Comparison of ENCODE assay signal across 9 mouse cellular contexts in genomic region chr17:86231741-86232179, GRCm38 (mm10).
DNase-seq lines count a peak whose midpoint lies in the region; ATAC-seq and TF ChIP-seq lines count a peak whose summit lies in the region.
"Had no signal": no experiment of that assay in that cellular context is flagged by ENCODE, and none has a peak within 500 bp of the region (broad histone marks: within the 10 kb centered on the region; RNA-seq: fewer than 3 reads in every experiment).

No protein-coding gene starts in this region.

- ATAC-seq in heart, embryonic 12.5 days (ENCODE audit: insufficient number of reproducible peaks, low FRiP score): peak; percentile 23; the same call in 1 of the 2 replicates
- ATAC-seq in inflammation-experienced regulatory T-cells, adult 6 months: no peak

- H3K9ac ChIP-seq in heart, embryonic 12.5 days: no peak overlapping the region
- H3K9ac ChIP-seq in heart, adult 2 months (ENCODE audit: low read depth, low read length): no peak overlapping the region
- H3K9ac ChIP-seq: limb, embryonic 12.5 days had no signal

- TF ChIP-seq POLR2A in heart, adult 2 months (IDR thresholded peaks at IDR 0.05; ENCODE audit: insufficient read depth, low read depth, low read length): no peak

- TF ChIP-seq EP300 in heart, adult 2 months (IDR thresholded peaks at IDR 0.05; ENCODE audit: insufficient read depth, low read depth, low read length): no peak

- peaks cover 26% of the 10 kb centered on the region for H3K4me1 ChIP-seq in heart, embryonic 12.5 days (replicated peaks)
- H3K4me1 ChIP-seq in heart, adult 2 months (ENCODE audit: control insufficient read depth, insufficient read depth, low read length): peaks cover 18% of the 10 kb centered on the region

- no peaks in the 10 kb centered on the region for H3K27me3 ChIP-seq in heart, embryonic 12.5 days (replicated peaks)
- H3K27me3 ChIP-seq in heart, adult 2 months (ENCODE audit: control insufficient read depth, insufficient read depth, low read length): no peaks in the 10 kb centered on the region
- H3K27me3 ChIP-seq: limb, embryonic 12.5 days had no signal

- no peak for TF ChIP-seq CTCF in heart, adult 2 months (IDR thresholded peaks at IDR 0.05)

- H3K4me3 ChIP-seq in heart, embryonic 12.5 days: no peak overlapping the region
- no peak overlapping the region for H3K4me3 ChIP-seq in heart, adult 2 months
- H3K4me3 ChIP-seq: limb, embryonic 12.5 days had no signal

- H3K9me3 ChIP-seq in heart, embryonic 12.5 days (replicated peaks): peaks cover 5% of the 10 kb centered on the region; the same call in 1 of the 2 replicates

- 61% methylated on average over 12 of the region's 12 CpGs for WGBS in heart, embryonic 12.5 days
- WGBS in heart, adult 2 months: 52% methylated on average over 12 of the region's 12 CpGs

- H3K4me2 ChIP-seq in heart, embryonic 12.5 days: no peak overlapping the region
- H3K4me2 ChIP-seq: limb, embryonic 12.5 days had no signal

- intact Hi-C loops in heart, adult 2 months (cut with DNase I): no loop called here

- H3K27ac ChIP-seq in heart, embryonic 12.5 days (ENCODE audit: poor library complexity, severe bottlenecking): no peak overlapping the region
- H3K27ac ChIP-seq in heart, adult 2 months: no peak overlapping the region
- H3K27ac ChIP-seq: limb, embryonic 12.5 days had no signal

- H3K36me3 ChIP-seq in heart, embryonic 12.5 days: no peaks in the 10 kb centered on the region
- peaks cover 4% of the 10 kb centered on the region; the same call in 1 of the 2 replicates for H3K36me3 ChIP-seq in heart, adult 2 months (ENCODE audit: control insufficient read depth, insufficient read depth, low read length)
- H3K36me3 ChIP-seq: limb, embryonic 12.5 days had no signal

- no peaks in the 10 kb centered on the region; the same call in 1 of the 2 replicates for H3K79me2 ChIP-seq in heart, adult 2 months (replicated peaks; ENCODE audit: control insufficient read depth, insufficient read depth, low read length)

- no peak for DNase-seq in heart, adult 2 months
- peak; percentile 91 for DNase-seq in MN1 (ENCODE audit: low spot score)
- peak; percentile 86 for DNase-seq in cerebellum, adult 9-11 months
- DNase-seq in kidney, postnatal 4 days: peak; percentile 23 to 46
- no peak for DNase-seq in right cerebral cortex, postnatal 4 days
- no peak for DNase-seq in ovary, adult 18-20 months (ENCODE audit: low spot score)

Comparison
In these comparisons a context has a peak if more than half of its experiments do, and no peak if none do; other contexts are left out.
1. DNase-seq: peak in MN1 (single experiment), cerebellum, adult 9-11 months (single experiment) and kidney, postnatal 4 days (2 of 2); none in heart, adult 2 months (0 of 2), right cerebral cortex, postnatal 4 days (single experiment) and ovary, adult 18-20 months (single experiment).